Mouse (Mus musculus) adrenal gland, postnatal 25 days (tissue): Measurements from ENCODE around the gene Tbce. TPM values are rescaled to one million over a fixed set of nuclear protein-coding genes. Genes with fewer than 3 reads are reported as not detected.
"Not testable (repeated sequence)": the region's sequence is repeated elsewhere in the genome, so short reads cannot be mapped to it uniquely, and the experiment has no call there.

ENCODE experiments used
- DNase-seq: peaks from one replicate; pipeline ENCODE4 v3.0.0; 2021; ENCODE audit warnings: mixed read lengths
- long read RNA-seq: library from polyadenylated mRNA; stranded (forward); transcript quantifications from one replicate; pipeline ENCODE4 v2.0.0, GENCODE M21; 2021
- total RNA-seq: library from RNA; stranded (reverse); gene quantifications from 2 replicates; pipeline ENCODE4 v1.2.3, GENCODE M21; 2021

Tbce gene
- 50.3 and 63.1 TPM in 2 replicates for total RNA-seq
- long read RNA-seq, transcript Tbce-201 (17 exons, 1,844 nt), result major isoform, 12 of 23 reads
- long read RNA-seq, partial matches to known transcripts, result 2 of 23 reads
- long read RNA-seq, other reads (novel, unspliced or antisense), result 4 of 23 reads

- peak; percentile 89 for DNase-seq
Observed at GRCm38 (mm10) chr13:14039292-14039965, at the start of gene Tbce. Gene Tbce, minus strand, starts transcription at chr13:14039638.

GRCm38 (mm10) chr13:14088669-14089068, 49.2 kb upstream of the Tbce start:
- no peak for DNase-seq

- no peak for DNase-seq
Observed at GRCm38 (mm10) chr13:14075326-14075725, 35.9 kb upstream of the Tbce start.

GRCm38 (mm10) chr13:14074371-14074770, 34.9 kb upstream of the Tbce start:
- no peak for DNase-seq

GRCm38 (mm10) chr13:14069291-14069690, 29.9 kb upstream of the Tbce start:
- no peak for DNase-seq

GRCm38 (mm10) chr13:14068035-14068434, 28.6 kb upstream of the Tbce start:
- no peak for DNase-seq

- no peak for DNase-seq
Observed at GRCm38 (mm10) chr13:14065701-14066100, 26.3 kb upstream of the Tbce start.

GRCm38 (mm10) chr13:14065028-14065380, 25.6 kb upstream of the Tbce start:
- DNase-seq, result no peak

GRCm38 (mm10) chr13:14064341-14065027, 25.0 kb upstream of the Tbce start:
- DNase-seq, result peak; percentile 31

- DNase-seq, result no peak
Observed at GRCm38 (mm10) chr13:14063942-14064271, 24.5 kb upstream of the Tbce start.

GRCm38 (mm10) chr13:14063013-14063941, 23.8 kb upstream of the Tbce start, which contains the start of the genes Arid4b and Ggps1:
Gene Arid4b, plus strand, starts transcription at chr13:14063232.
Gene Ggps1, minus strand, starts transcription at chr13:14063488.
- peak; percentile 94 for DNase-seq

GRCm38 (mm10) chr13:14062209-14063012, 23.0 kb upstream of the Tbce start:
- no peak for DNase-seq

GRCm38 (mm10) chr13:14059582-14059981, 20.1 kb upstream of the Tbce start:
- no peak for DNase-seq

GRCm38 (mm10) chr13:14056801-14057200, 17.4 kb upstream of the Tbce start:
- DNase-seq, result no peak

- DNase-seq, result no peak
Observed at GRCm38 (mm10) chr13:14049878-14050277, 10.4 kb upstream of the Tbce start.

GRCm38 (mm10) chr13:14044521-14044920, 5.1 kb upstream of the Tbce start:
- no peak for DNase-seq

- DNase-seq, result no peak
Observed at GRCm38 (mm10) chr13:14043851-14044250, 4.4 kb upstream of the Tbce start.

- DNase-seq, result no peak
Observed at GRCm38 (mm10) chr13:14040186-14040585, 748 bp upstream of the Tbce start.

- no peak for DNase-seq
Observed at GRCm38 (mm10) chr13:14038911-14039291, 537 bp downstream of the Tbce start.

GRCm38 (mm10) chr13:14035875-14036630, 3.4 kb downstream of the Tbce start:
- DNase-seq, result peak; percentile 61

GRCm38 (mm10) chr13:14035352-14035751, 4.1 kb downstream of the Tbce start:
- not testable (repeated sequence) for DNase-seq
